Mouse (Mus musculus) T-helper 2 cell (primary cell): ENCODE data around the gene Gm13090.

Source experiments
- in situ Hi-C: fragments of 300-600 bp; cut with MboI, MseI; formaldehyde crosslinking; loops from one replicate; pipeline ENCODE4 v1.15.1; 2025; ENCODE audit warnings: high pct_unique_total_duplicates

Gm13090 gene

DNA sequence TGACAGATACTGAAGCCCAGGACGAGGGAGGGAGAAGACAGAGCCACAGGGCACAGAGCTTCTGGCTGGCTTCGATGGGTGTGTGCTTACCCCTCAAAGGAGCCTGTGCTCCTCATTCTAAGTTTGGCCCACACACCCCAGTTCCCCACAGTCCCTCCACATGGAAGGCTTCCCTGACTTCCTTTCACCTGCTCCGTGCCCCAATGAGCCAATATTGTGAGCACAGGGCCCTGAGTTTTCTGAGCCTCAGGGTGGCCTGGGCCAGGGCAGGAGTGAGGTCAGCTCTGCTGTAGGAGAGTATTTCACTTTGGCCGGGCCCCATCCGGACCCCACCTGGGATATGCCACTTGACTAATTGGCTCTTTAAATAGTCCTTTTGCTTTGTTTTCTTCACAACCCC lies 48.3 kb downstream of the Gm13090 start:
- in situ Hi-C loops: no loop called here

GRCm38 (mm10) chr4:151138135-151138534 lies 48.8 kb downstream of the Gm13090 start:
- in situ Hi-C loops: no loop called here

DNA sequence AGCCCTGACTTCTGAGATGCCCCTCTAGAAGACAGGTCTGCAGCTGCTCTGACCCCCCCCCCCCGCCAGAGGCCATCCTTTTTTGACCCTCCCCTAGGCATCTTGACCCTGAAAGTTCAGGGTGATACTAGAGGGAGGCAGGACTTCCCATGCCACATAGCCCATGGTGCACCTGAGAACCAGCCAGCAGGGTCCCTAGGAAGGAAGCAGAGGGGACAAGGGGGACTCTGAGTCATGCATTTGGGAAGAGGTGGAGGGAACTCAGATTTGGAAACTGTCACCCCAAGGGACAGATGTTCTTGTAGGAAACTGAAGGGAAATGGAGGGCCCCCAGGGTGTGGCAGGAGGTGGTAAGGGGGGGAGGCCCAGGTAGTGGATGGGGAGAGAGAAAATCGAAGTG lies 49.2 kb downstream of the Gm13090 start:
- in situ Hi-C loops: no loop called here

- in situ Hi-C loops: no loop called here
Observed at GRCm38 (mm10) chr4:151139053-151139840, 49.9 kb downstream of the Gm13090 start.

- in situ Hi-C loops: loop anchor here (5.0 kb wide), 1 partner anchor 63 kb away; no protein-coding TSS in a partner anchor
Observed at GRCm38 (mm10) chr4:151140368-151140982, 51.1 kb downstream of the Gm13090 start.
